Mouse (Mus musculus) neutrophil, adult 5-6 weeks (primary cell): ENCODE results near the gene Abca3. TPM values are rescaled to one million over a fixed set of nuclear protein-coding genes. Genes with fewer than 3 reads are reported as not detected.
"Not testable (repeated sequence)": the region's sequence is repeated elsewhere in the genome, so short reads cannot be mapped to it uniquely, and the experiment has no call there.

Source experiments
- ATAC-seq: fragments of 151-379, 151-347 bp; 2 replicates; pipeline ENCODE4 v1.8.0; 2017; ENCODE audit warnings: mild to moderate bottlenecking, moderate TSS enrichment; ENCODE audit not compliant: insufficient number of reproducible peaks, poor library complexity, low FRiP score, severe bottlenecking; ENCODE audit errors: extremely low read depth
- total RNA-seq: library from RNA; stranded (forward); fragments of 200-1000 nt; gene quantifications from 2 replicates; pipeline ENCODE4 v1.2.3, GENCODE M21; 2017

Gene Abca3
- total RNA-seq, 1 experiment from 2014 or later: 31.3 TPM

GRCm38 (mm10) chr17:24426471-24427169 lies 74.9 kb downstream of the Abca3 start, which contains the start of gene Eci1:
Gene Eci1 (plus strand): TSS chr17:24426641.
- peak; percentile 96 for ATAC-seq

GRCm38 (mm10) chr17:24427170-24427557 lies 75.4 kb downstream of the Abca3 start:
- ATAC-seq: no peak

GRCm38 (mm10) chr17:24429201-24429983 lies 77.6 kb downstream of the Abca3 start:
- ATAC-seq: no peak

- ATAC-seq: peak; percentile 79
These were observed 85.3 kb downstream of the Abca3 start for GRCm38 (mm10) chr17:24437016-24437415.

- ATAC-seq: no peak
These were observed 88.6 kb downstream of the Abca3 start for GRCm38 (mm10) chr17:24440377-24440776.

- ATAC-seq: no peak
These were observed 89.4 kb downstream of the Abca3 start for GRCm38 (mm10) chr17:24441148-24441547.

GRCm38 (mm10) chr17:24442107-24442506 lies 90.4 kb downstream of the Abca3 start:
- ATAC-seq: no peak

GRCm38 (mm10) chr17:24442632-24443155 lies 90.9 kb downstream of the Abca3 start, which contains the start of gene Dnase1l2:
Gene Dnase1l2 (minus strand): TSS chr17:24443105.
- no peak for ATAC-seq

- ATAC-seq: no peak
These were observed 91.7 kb downstream of the Abca3 start for GRCm38 (mm10) chr17:24443409-24443808.

GRCm38 (mm10) chr17:24446590-24446989 lies 94.8 kb downstream of the Abca3 start:
- no peak for ATAC-seq

- no peak for ATAC-seq
These were observed 97.8 kb downstream of the Abca3 start for GRCm38 (mm10) chr17:24449507-24449906.

- ATAC-seq: no peak
These were observed 99.5 kb downstream of the Abca3 start for GRCm38 (mm10) chr17:24451220-24451619.

GRCm38 (mm10) chr17:24453372-24453771 lies 101.6 kb downstream of the Abca3 start:
- no peak for ATAC-seq

GRCm38 (mm10) chr17:24454218-24454755 lies 102.5 kb downstream of the Abca3 start:
- no peak for ATAC-seq

- peak; percentile 97 for ATAC-seq
These were observed 103.2 kb downstream of the Abca3 start for GRCm38 (mm10) chr17:24454756-24455522.

GRCm38 (mm10) chr17:24455523-24456206 lies 103.9 kb downstream of the Abca3 start:
- not testable (repeated sequence) for ATAC-seq
